Mouse (Mus musculus): ENCODE data around the gene Ttc9.

- TF ChIP-seq CTCF (IDR thresholded peaks at IDR 0.05; ENCODE audit: low read depth, low read length) (no peak), GATA1 (IDR thresholded peaks at IDR 0.05; ENCODE audit: borderline replicate concordance, low read length) (no peak), GATA2 (IDR thresholded peaks at IDR 0.05; ENCODE audit: borderline replicate concordance, low read depth, low read length) (no peak), POLR2AphosphoS5 (IDR thresholded peaks at IDR 0.05; ENCODE audit: insufficient replicate concordance, low read depth, low read length) (no peak), TAL1 (conservative IDR thresholded peaks at IDR 0.05; ENCODE audit: low read depth, low read length) (no peak)
These were observed 60.2 kb downstream of the Ttc9 start for GRCm38 (mm10) chr12:81691177-81691730.

Measured in G1E (cell line).